Mouse (Mus musculus) cerebellum, adult 11-12 months (tissue): ENCODE data around the gene Mgrn1.

Experiments
- DNase-seq: peaks from one replicate; pipeline ENCODE4 v3.0.0; 2022

The Mgrn1 gene

DNA sequence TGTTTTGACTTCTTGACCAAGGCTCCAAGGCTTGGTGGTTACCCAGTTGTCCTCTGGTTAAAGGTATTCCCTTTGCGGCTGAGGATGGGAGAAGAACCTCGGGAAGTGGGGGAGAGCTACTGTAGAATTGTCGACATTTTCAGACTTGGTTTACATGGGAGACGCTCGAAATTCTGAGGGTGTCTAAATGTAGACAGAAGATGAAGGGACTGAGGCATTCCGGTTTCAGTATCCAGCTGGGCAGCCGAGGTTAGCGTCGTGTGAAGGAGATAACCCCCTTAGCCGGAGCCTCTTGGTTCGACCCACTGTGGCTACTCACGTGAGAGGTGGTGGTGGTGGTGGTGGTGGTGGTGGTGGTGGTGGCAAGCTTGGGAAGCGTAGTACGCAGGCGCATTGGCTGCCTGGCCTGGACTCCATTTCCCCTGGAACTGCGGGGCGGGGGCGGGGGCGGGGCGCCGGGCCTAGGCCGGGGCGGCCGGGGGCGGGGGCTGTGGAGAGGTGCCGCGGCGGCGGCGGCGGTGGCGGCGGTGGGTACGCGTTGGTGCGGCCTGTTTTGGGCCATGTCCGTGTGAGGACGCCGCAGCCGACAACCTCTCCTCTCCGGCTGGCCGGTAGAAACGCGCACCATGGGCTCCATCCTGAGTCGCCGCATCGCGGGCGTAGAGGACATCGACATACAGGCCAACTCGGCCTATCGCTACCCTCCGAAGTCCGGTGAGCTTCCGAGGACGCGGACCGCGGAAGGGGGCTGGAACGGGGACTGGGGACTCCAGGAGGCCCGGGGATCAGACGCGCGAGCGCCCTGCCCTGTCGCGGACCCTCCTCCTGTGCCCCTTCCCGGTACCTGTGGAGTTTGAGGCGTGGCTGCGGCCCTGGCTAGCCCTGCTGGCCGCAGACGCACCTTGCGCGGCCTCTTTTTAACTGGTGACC is at the start of gene Mgrn1:
TSS of gene Mgrn1 (plus strand) at position 490 of the 930 bp plus-strand sequence.
- peak; percentile 91 for DNase-seq

DNA sequence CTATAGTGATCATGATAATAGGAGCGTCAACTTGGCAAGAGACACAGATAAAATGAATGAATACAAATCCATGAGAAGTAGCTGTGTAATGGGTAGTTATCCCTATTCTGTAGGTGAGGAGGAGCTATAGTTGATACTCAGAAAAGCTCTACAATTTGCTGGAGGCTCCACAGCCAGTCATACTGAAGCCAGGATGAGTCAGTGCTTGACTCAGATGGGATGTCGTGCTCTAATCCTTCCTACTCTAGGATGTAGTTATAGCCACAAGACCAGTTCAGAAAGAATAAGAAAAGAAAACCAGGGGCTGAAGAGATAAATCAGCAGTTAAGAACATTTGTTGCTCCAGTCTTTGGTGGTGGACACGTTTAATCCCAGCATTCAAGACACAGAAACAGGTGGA is 48.4 kb upstream of the Mgrn1 start:
- DNase-seq, result no peak

DNA sequence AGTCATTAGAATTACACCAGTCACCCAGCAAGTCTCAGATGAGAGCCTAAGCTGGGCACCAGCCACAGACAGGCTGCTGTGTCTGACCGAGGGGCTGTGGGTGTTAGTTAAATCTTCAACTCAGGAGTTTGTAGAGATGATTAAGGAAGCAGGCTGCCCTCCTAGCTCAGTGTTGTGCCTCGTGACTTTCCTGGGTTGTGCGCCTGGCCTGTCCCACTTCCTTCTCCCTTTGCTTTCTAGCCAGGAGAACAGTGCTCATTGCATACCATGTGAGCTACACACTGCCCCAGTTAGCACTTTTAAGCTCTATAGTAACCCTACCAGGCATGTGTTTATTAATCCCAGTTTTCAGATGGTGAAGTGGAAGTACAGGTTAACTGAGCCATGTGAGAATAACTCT is 46.5 kb upstream of the Mgrn1 start:
- no peak for DNase-seq

GRCm38 (mm10) chr16:4840231-4840630 is 45.8 kb upstream of the Mgrn1 start:
- no peak for DNase-seq

GRCm38 (mm10) chr16:4847041-4847440 is 39.0 kb upstream of the Mgrn1 start:
- DNase-seq, result no peak

DNA sequence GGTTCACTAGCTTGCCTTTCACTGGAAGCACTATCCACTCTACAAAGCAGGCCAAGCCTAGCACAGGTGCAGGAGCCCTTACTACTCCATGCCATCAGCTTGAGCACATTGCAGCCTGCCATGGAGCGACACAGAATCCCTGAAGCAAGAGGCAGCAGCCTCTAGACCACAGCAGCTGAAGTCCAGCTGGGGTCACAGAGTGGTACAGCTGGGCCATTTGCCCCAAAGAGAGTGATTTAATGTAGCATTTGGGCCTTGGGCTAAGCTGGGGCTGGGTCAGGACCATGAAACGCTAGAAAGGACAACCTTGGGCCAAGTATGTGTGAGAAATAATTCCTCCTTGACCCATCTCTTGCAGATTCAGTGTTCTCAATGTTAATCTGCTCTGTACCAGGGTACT is 38.0 kb upstream of the Mgrn1 start:
- no peak for DNase-seq

GRCm38 (mm10) chr16:4850361-4850760 is 35.7 kb upstream of the Mgrn1 start:
- no peak for DNase-seq

- DNase-seq, result no peak
Observed at GRCm38 (mm10) chr16:4850938-4851628, 35.0 kb upstream of the Mgrn1 start.

GRCm38 (mm10) chr16:4855046-4855650 is 30.9 kb upstream of the Mgrn1 start:
- no peak for DNase-seq

DNA sequence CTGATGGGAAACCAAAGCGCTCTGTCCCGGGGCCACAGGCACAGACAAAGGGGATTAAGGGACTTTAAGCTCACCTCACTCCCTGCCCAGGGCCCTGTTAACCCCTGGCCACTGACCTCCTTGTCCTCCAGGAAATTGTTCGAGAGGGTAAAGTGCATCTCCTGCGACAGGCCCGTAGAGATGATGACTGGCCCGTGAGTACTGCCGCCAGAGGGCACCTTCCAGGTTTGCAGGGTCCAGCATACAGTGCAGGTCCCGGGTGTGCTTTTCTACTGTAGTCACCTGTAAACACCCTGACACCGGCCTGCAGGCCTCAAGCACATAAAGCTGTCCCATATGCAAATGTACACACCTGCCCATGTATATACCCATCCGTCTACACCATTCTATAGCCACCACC is 24.7 kb upstream of the Mgrn1 start:
- no peak for DNase-seq

- DNase-seq, result peak; percentile 47
Observed at GRCm38 (mm10) chr16:4862863-4863483, 23.1 kb upstream of the Mgrn1 start.

GRCm38 (mm10) chr16:4863742-4864141 is 22.3 kb upstream of the Mgrn1 start:
- no peak for DNase-seq

GRCm38 (mm10) chr16:4866101-4866695 is 19.9 kb upstream of the Mgrn1 start:
- no peak for DNase-seq

GRCm38 (mm10) chr16:4870490-4870889 is 15.6 kb upstream of the Mgrn1 start:
- DNase-seq, result no peak

- DNase-seq, result no peak
Observed at GRCm38 (mm10) chr16:4871926-4872325, 14.1 kb upstream of the Mgrn1 start.

- peak; percentile 57 for DNase-seq
Observed at GRCm38 (mm10) chr16:4875198-4876032, 10.6 kb upstream of the Mgrn1 start.

GRCm38 (mm10) chr16:4876033-4876680 is 9.9 kb upstream of the Mgrn1 start:
- peak; percentile 72 for DNase-seq

- no peak for DNase-seq
Observed at GRCm38 (mm10) chr16:4877195-4877594, 8.9 kb upstream of the Mgrn1 start.

GRCm38 (mm10) chr16:4877701-4878100 is 8.3 kb upstream of the Mgrn1 start:
- no peak for DNase-seq

DNA sequence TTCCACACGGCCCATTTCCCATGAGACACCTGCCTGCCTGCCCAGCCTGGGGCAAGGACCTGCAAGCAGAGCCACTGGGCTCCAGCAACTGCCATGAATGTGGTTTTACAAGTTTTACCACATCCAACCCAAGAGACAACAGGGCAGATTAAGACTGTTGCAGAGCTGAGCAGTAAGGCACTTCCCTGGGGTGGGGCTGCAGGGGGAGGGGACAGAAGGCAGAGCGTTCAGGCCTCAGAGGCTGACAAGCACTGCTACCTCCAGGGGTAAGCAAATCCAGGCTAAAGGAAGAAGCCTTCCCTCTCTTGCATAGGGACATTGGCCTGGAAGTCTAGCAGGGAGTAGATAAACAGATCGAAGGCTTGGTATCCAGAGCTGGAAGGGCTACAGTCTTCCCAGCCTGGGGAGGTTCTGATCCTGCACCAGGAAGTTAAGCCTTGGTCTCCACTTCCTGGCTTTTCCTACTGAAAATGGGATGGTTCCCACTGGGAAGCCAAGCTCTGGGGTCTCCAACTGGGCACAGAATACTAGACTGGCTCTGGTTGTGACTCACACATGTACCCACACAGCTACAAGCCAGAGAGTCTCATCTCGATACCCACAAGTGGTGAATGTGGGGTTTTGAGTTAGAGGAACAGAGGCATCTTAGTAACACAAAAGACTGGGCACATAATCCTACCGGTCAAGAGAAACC is 7.7 kb upstream of the Mgrn1 start:
- DNase-seq, result peak; percentile 50
